Mouse (Mus musculus) induced T-regulatory cell, adult 2 months (primary cell): ENCODE measurements around the gene Pdcd11.

Source experiments
- DNase-seq: peaks from one replicate; pipeline ENCODE4 v3.0.0-alpha.2; 2012; ENCODE audit warnings: low read depth

Gene Pdcd11

DNA sequence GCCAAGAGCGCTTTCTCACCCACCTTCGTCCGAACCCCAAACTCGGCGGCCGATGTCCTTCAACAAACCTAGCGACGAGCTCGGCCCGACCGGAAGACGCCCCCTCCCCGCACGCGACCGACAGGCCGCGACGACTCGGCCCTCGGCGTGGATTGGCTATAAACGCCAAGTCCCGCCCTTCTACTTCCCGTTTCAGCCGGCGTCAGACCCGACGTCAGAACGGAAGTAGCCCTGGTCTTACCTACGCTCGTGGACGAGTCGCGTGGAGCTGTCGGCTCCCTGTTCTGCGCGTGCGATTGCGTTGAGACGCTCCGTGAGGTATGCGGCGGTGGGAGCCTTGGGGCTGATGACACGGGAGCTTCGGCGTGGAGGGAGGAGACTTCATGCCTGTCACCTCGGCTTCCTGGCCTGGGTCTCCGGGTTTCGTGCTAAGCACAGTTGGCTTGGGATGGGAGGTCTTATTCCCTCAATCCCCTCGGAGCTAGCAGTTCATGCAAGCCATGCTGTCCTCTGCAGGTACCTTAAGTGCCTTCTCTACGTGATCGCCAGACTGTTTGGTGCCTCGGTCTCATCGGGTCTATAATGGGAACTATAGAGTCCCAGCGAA lies at the start of gene Pdcd11, which contains the start of gene Usmg5:
Gene Pdcd11 (plus strand): TSS at position 219 of the 607 bp plus-strand sequence.
Gene Usmg5 (minus strand): TSS at position 98 of the 607 bp plus-strand sequence.
- DNase-seq = peak; percentile 98

DNA sequence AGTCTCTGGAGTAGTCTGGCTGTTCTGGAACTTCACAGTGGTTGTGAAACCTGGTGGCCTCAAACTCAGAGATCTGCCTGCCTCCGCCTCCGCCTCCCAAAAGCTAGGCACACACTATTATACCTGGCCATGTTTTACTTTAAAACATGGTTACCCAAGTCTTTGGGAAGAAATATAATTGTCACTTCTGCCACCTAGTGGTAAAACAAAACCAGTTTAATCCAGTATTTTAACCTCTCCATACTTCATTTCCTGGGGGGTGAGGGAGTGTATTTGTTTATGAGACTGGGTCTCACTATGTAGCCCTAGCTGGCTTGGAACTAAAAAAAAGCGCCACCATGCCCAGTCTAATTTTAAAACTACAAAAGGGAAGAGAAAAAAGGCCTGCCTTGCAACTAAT lies 47.0 kb upstream of the Pdcd11 start:
- DNase-seq = peak; percentile 55

DNA sequence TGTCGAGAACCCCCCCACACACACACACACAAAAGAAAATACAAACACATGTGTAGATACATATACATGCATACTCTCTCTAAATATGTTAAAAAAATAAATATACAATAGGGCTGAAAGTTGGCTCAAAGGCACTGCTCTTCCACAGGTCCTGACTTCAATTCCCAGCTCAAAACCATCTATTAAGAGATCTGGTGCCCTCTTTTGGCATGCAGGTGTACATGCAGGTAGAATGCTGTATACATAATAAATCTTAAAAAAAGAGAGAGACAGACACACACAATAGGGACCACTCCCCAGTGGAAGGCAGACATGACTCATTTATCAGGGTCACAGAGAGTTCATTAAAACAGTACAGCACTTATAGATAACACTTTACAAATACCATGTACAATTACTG lies 44.2 kb upstream of the Pdcd11 start:
- DNase-seq = peak; percentile 37

DNA sequence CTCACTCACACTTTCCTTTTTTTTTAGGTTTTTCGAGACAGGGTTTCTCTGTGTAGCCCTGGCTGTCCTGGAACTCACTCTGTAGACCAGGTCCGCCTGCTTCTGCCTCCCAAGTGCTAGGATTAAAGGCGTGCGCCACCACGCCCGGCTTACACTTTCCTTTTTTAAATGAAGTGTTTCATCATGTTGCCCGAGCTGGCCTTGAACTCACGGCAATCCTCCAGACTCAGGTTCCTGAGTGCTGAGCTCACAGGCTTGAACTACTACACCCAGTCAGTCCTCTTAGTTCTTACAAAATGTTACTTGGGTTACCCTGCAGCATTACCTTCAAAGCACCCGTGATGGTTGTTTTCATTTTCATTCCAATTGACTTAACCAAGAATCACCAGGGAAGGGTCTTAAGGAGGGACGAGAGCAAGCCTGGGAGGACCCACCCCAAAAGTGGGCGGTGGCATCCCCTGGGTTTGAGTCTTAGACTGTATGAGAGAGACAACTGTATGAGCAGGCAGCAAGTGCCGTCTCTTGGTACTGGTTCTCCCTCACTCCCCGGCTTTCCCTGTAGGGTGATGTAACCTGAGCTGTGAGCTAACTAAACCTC lies 43.2 kb upstream of the Pdcd11 start:
- DNase-seq = no peak

DNA sequence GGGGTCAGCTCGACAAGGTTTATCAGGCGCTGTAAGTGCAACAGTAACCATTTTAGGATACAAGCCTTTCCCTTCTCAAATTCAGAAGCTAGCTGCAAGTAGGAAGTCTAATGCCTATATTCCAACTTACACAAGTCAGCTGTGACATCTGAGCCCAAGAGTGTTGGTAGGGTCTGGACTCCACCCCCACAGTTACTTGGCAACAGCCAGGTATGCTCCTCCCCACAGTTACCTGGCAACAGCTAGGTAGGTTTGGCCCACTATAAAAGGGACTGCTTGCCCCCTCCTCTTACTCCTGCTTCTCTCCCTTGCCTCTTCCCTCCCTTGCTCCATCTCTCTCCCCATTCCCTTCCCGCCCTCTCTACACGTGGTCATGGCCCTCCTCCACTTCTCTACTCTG lies 41.5 kb upstream of the Pdcd11 start:
- no peak for DNase-seq

DNA sequence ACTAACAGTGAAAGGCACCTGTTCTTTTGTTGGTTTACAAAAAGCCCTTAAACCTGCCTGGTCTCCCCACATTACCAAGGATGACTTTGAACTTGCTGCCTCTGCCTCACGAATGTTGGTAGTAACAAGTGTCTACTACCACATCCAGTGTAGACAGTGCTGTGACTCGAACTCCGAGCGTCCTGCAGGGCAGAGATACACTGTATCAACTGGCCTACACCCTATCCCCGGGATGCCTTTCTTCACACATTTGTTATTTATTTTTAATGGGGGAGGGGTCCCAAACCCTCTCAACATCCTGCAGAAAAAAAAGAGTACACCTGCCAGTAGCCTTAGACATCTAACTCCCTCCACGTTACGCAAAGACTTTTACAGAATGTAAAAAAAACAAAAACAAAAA lies 40.7 kb upstream of the Pdcd11 start:
- DNase-seq = no peak

DNA sequence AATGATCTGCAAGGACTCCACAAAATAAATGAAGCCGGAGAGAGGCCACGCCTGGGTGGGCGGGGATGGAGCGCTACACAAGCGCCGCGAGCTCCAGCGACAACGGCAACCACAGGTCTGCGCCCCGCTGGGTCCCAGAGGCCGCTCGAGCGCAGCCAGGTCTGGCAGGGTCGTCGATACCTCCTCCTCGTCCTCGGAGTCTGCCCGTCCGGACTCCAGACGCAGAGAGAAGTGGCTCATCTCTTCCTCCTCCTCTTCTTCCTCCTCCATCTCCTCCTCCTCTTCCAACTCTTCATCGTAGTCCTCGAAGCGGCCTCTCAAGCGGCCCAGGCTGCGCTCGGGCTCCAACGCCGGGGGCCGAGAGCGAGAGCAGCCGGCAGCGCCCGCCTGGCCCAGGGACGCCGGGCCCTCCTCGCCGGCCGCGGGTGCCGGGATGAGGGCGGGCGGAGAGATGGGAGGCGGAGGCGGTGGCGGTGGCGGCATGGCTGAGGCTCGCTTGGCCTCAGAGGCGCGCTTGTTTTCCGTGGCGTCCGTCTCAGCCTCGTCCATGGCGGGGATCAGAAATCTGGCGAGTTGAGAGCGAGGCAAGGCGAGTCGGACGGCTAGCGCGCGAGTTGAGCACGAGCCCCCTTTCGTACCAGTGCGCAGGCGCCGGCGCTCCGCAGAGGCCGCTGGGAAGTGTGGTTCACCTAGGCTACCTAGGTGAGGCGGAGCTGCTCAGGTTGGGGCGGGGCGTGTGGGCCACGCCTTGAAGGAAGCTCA lies 40.1 kb upstream of the Pdcd11 start, which contains the start of gene Pcgf6:
Gene Pcgf6 (minus strand): TSS at position 636 of the 762 bp plus-strand sequence.
- peak; percentile 92 for DNase-seq

DNA sequence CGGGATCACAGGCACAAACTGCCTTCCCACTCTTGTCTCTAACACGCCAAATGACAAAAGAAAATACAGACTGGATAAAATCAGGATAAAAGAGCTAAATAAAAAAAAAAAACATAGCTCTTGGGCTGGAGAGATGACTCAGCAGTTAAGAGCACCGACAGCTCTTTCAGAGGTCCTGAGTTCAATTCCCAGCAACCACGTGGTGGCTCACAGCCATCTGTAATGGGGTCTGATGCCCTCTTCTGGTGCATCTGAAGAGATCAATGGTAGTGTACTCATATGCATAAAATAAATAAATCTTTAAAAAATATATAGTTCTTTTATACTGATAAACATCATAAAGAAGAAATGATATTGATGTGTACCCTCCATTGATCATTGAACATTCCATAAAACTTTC lies 37.6 kb upstream of the Pdcd11 start:
- DNase-seq = no peak

DNA sequence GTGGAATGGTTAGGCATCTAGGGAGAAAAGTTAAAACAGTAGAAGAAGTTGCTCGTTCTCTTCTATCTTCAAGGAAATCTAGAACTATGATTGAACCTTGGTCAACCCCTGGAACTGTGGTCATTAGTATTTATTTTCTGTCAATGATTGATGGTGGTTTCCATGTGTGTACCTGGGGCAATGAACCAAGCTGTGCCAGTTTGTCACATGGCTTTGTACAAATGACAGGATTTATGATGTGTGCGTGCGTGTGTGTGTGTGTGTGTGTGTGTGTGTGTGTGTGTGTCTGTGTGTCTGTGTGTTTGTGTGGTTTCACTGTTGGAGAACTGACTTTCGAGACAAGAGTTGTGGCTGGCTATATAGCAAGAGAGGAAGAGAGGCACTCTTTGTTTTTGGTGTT lies 37.1 kb upstream of the Pdcd11 start:
- no peak for DNase-seq

DNA sequence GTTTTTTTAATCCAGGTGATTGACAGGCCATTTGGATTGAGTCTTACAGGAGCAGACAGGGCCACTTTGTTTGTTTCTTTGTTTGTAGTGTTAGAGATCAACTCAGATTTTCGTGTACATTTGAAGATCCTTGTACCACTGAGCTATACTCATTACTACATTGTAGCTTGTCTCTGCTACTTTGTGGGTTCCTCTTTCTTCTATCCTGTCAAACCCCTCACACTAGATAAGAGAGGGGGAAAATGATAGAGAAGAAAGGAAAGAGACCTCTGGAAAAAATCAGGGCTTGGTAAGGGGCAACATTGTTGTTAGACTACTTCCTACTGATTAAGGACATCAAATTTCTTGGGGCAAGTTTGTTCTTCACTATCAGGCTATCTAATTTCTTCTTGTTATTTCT lies 32.9 kb upstream of the Pdcd11 start:
- DNase-seq = no peak

DNA sequence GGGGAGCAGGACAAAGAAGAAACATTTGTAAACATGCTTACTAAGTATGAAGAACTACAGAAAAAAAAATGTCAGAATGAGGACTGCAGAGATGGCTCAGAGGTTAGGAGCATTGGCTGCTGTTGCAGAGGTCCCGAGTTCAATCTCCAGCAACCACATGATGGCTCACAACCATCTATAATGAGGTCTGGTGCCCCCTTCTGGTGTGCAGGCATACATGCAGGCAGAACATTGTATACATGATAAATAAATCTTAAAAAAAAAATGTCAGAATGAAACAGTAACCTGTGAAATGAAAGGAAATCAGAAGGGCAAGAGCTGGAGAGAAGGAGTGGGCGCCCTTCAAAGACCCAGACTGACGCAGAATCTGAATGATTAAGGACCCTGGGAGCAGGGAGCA lies 24.7 kb upstream of the Pdcd11 start:
- no peak for DNase-seq

DNA sequence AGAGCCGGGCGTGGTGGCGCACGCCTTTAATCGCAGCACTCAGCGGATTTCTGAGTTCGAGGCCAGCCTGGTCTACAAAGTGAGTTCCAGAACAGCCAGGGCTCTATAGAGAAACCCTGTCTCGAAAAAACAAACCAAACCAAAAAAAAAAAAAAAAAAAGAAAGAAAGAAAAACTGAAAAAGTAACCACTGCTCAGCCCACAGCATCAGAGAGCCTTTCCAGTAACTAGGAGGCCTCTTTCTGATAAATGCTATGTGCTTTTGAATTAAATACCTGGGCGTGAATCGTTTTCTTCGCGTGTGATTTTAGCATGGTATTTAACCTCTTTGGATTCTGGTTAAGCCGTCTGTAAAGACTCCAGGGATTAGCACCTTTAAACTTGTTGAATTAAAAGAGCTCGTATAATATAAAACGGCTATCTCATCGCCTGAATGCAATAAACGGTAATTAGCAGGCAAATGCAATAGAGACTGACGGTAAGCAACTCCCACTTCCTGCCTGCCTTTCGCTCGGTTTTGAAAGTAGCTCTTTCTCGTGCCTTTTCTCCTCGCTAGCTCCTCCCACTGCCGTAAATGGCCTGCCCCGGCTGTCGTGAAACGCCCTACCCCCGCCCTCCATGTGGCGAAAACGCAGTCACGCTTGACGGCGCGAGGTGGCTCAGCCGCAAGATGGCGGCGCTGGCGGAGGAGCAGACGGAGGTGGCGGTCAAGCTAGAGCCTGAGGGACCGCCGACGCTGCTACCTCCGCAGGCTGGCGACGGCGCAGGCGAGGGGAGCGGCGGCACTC lies 23.3 kb upstream of the Pdcd11 start, which contains the start of gene Taf5:
Gene Taf5 (plus strand): TSS at position 651 of the 787 bp plus-strand sequence.
- peak; percentile 99 for DNase-seq

DNA sequence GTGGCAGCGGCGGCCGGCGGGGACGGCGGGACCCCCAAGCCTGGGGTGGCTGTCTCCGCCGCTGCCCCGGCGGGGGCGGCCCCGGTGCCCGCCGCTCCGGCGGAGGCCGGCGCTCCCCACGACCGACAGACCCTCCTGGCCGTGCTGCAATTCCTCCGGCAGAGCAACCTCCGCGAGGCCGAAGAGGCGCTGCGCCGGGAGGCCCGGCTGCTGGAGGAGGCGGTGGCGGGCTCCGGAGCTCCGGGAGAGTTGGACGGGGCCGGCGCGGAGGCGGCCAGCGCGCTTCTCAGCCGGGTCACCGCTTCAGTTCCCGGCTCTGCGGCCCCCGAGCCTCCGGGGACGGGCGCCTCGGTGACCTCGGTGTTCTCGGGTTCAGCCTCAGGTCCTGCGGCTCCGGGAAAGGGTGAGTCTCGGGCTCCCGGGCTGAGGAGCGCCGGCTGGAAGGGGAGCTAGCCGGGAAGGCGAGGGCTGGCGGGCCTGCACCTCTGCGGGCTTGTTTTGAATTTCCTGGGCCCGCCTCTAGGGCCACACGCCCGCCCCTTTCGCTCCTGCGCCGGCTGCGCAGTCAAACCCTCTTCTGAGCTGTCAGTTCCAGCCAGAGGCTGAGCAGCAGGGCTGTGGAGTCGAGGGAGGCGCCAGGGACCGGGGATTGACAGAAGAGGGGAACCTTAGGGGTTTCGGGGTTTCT lies 22.5 kb upstream of the Pdcd11 start:
- peak; percentile 91 for DNase-seq

DNA sequence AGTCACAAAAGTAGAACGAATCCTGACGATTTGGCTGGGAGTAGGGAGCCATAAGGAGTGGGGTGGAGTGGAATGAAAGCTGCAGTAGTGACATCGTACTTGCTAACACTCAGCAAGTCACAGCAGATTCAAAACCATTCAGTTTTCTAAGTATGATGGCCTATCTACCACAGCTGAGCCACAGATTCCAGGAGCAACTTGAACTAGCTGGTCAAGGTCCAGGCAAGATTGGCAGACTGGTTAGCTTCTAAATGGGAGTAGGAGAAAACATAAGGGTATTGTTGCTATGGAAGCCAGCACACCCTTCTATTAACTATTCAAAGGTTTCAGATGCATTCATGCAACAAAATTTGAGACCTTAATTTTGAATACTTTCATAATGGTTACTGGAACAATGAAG lies 2.3 kb upstream of the Pdcd11 start:
- no peak for DNase-seq

DNA sequence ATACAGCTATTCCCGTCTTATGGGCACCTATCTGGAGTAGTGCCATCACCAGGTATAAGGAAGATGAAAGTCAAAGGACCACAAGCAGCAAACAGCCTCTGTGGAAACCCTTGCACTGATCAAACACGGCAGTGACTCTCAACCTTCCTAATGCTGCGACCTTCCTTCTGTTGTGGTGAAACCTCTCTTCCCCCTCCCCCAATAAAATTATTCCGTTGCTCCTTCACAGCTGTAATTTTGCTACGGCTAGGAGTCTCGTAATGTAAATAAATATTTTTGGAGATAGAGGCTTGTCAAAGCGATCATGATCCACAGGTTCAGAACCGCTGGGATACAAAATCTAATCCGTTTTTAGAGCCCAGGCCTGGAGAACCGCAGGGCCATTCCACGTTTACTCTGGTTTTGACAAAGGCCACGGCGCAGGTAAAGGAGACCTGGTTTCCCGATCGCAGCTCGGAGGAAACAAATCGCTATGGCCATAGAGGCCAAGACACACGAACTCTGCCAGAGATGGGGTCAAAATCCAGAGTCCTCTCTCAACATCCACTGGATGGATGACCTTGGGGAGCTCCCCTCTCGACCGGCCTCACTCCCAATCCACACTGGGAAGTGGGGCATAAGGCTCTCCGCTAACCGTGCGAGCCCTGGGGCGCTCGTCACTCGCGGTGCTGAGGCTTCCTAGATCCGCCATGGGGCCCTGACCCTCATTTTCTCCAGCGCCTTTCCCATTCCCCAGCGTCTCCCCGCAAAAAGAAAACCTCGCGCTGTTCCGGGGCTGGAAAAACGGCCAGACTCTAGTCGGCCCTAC lies 646 bp upstream of the Pdcd11 start:
- DNase-seq = peak; percentile 68

DNA sequence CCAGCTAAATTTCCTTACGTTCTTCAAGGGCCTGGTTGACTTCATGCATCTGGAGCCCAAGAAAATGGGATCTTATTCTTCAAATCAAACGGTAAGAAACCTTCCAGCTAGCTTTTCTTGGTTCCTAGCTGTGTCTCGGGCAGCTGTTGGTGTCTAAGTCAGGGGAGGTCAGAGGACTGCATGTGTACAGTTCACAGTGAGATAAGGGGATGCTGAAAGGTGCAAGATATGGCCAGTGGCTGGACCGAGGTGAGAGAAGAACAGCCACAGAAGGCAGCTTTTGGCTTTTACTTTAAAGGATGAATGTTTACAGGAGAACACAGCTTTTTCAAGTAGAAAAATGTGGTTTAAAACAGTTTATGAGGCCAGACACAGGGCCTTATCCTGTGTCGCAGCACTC lies 10.5 kb downstream of the Pdcd11 start:
- DNase-seq = no peak

DNA sequence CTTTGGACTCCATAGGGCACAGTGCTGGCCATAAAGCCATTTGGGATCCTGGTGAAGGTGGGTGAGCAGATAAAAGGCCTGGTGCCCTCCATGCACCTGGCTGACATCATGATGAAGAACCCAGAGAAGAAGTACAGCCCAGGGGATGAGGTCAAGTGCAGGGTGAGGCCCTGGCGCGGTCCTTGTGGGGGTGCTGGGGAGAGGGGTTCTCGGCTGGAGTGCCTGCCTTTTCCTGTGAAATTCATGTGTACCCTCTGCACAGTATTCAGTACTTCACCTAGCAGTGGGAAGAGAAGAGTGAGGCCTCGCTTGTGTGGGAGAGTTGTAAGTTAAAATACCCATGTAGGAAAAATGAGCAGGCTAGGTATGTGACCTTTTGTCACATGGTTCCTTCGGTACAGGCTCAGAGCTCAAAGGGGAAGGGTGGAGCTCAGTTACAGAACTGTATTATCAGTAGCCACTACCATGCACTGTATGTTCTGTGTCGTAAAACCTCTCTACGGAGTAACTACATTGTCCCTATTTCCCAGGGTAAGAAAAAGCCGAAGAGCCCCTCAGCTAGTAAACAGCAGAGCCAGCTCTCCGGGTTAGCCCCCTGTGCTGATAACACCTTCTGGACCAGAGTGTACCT lies 14.2 kb downstream of the Pdcd11 start:
- DNase-seq = no peak

DNA sequence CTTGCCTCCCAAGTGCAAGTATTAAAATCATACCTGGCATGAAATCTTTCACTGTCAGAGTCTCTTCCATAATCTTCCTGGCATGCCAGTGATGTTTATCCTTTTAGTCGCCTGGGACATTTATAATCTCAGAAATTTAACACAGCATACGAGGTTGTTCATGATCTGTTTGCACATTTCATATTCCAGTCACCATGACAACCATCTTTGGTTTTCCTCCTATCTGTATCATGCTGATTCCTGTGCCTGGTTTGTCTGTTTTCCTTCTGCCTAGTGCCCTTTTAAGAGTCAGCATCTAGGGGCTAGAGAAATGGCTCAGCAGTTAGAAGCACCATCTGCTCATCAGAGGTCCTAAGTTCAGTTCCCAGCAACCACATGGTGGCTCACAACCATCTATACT lies 28.1 kb downstream of the Pdcd11 start:
- no peak for DNase-seq

DNA sequence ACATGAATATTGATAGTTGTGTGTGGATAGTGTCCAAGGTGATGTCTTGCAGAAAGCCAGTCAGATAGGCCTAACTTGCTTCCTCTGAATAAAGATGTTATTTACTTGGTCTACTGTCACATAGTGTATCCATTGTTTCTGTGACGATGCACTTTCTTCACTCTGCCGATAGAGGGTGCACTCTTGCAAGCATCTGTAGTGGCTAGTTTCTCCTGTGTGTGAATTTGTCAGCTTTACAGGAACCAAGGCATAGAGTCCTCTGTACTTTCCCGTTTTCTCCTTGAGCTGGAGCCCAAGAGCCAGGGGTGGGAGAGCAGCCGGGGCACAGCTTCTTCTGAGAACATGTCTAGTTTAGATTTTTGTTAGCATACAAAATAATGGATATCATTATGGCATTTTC lies 30.5 kb downstream of the Pdcd11 start:
- peak; percentile 66 for DNase-seq

DNA sequence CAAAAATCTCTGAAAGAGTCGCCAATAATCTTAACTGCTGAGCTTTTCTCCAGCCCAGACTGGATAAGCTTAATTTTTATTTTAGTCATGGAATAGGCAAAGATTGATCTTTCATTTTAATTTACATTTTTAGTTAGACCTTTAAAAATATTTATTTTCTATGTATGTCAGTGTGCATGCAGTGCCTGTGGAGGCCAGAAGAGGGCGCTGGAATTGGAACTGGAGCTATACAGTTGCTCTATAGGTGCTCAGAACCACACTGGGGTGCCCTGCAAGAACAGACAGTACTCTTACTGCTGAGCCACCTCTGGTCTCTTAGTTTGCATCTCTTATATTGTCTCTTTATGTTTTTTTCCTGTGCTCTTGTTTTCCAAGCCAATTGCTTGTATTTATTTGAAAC lies 32.2 kb downstream of the Pdcd11 start:
- peak; percentile 78 for DNase-seq
